In genomic region chr4:32867460-32867859, GRCm38 (mm10) we compare ENCODE assay signal across 10 mouse cellular contexts.
DNase-seq lines count a peak whose midpoint lies in the region; ATAC-seq and TF ChIP-seq lines count a peak whose summit lies in the region.
"Had no signal": no experiment of that assay in that cellular context is flagged by ENCODE, and none has a peak within 500 bp of the region (broad histone marks: within the 10 kb centered on the region; RNA-seq: fewer than 3 reads in every experiment).

No protein-coding gene starts in this region.

- no peak overlapping the region for H3K4me2 ChIP-seq in liver, embryonic 11.5 days
- H3K4me2 ChIP-seq in liver, embryonic 14.5 days (ENCODE audit: low read depth), result no peak overlapping the region
- H3K4me2 ChIP-seq: midbrain, embryonic 15.5 days had no signal

- H3K4me1 ChIP-seq in liver, adult 2 months (ENCODE audit: control insufficient read depth, insufficient read depth, low read length), result 0 out of 2 replicates have a peak, but pooled peaks cover 3% of the 10 kb centered on the region
- peaks cover 27% of the 10 kb centered on the region for H3K4me1 ChIP-seq in liver, embryonic 11.5 days (replicated peaks; ENCODE audit: control insufficient read depth, insufficient read depth, low read length)
- H3K4me1 ChIP-seq in MEL (ENCODE audit: control insufficient read depth in 1 of 2, insufficient read depth in 2 of 2, low read length in 2 of 2), result peaks cover 4 to 30% of the 10 kb centered on the region in 2 experiments
- H3K4me1 ChIP-seq in liver, embryonic 14.5 days (replicated peaks; ENCODE audit: control insufficient read depth in 2 of 2, insufficient read depth in 2 of 2, low read length in 1 of 2), result peaks cover 36 to 40% of the 10 kb centered on the region in 2 experiments

- no peak for ATAC-seq in CD4-positive, CD25-positive, alpha-beta regulatory T cell, adult 4 months
- no peak for ATAC-seq in liver, embryonic 11.5 days (replicated peaks; ENCODE audit: low FRiP score)
- ATAC-seq in liver, embryonic 14.5 days (ENCODE audit: insufficient read depth), result no peak
- ATAC-seq: inflammation-experienced regulatory T-cells, adult 6 months; midbrain, embryonic 15.5 days had no signal

- no peak overlapping the region for H3K9ac ChIP-seq in liver, adult 2 months (ENCODE audit: low read depth, low read length)
- no peak overlapping the region for H3K9ac ChIP-seq in liver, embryonic 11.5 days (ENCODE audit: low read depth, low read length)
- H3K9ac ChIP-seq in MEL (ENCODE audit: control insufficient read depth, low read depth, low read length, poor library complexity, severe bottlenecking), result no peak overlapping the region
- H3K9ac ChIP-seq in liver, embryonic 14.5 days (replicated peaks), result no peak overlapping the region
- H3K9ac ChIP-seq: midbrain, embryonic 15.5 days had no signal

- 79% methylated on average over 6 of the region's 6 CpGs for WGBS in liver, adult 2 months
- 77% methylated on average over 6 of the region's 6 CpGs for WGBS in liver, embryonic 11.5 days
- 57% methylated on average over 6 of the region's 6 CpGs for WGBS in liver, embryonic 14.5 days (ENCODE audit: insufficient replicate concordance)

- no peaks in the 10 kb centered on the region for H3K9me3 ChIP-seq in liver, embryonic 11.5 days (ENCODE audit: control insufficient read depth, low read length)
- no peaks in the 10 kb centered on the region for H3K9me3 ChIP-seq in MEL (replicated peaks; ENCODE audit: insufficient read depth, low read length)
- H3K9me3 ChIP-seq in liver, embryonic 14.5 days (ENCODE audit: control insufficient read depth, low read length), result no peaks in the 10 kb centered on the region
- H3K9me3 ChIP-seq: midbrain, embryonic 15.5 days had no signal

- no peaks in the 10 kb centered on the region for H3K79me2 ChIP-seq in liver, adult 2 months (ENCODE audit: control insufficient read depth, insufficient read depth, low read length)
- no peaks in the 10 kb centered on the region for H3K79me2 ChIP-seq in MEL (ENCODE audit: control insufficient read depth, insufficient read depth, low read length, poor library complexity)

- TF ChIP-seq RAD21 in MEL (IDR thresholded peaks at IDR 0.05; ENCODE audit: low read depth, low read length), result peak; percentile 11; the same call in 1 of the 2 replicates

- H3K27me3 ChIP-seq in liver, adult 2 months (ENCODE audit: control insufficient read depth, insufficient read depth, low read length), result no peaks in the 10 kb centered on the region
- peaks cover 12% of the 10 kb centered on the region for H3K27me3 ChIP-seq in liver, embryonic 11.5 days (replicated peaks; ENCODE audit: control insufficient read depth, insufficient read depth, low read length)
- no peaks in the 10 kb centered on the region for H3K27me3 ChIP-seq in MEL (ENCODE audit: control insufficient read depth in 1 of 2, insufficient read depth in 2 of 2, low read length in 2 of 2)
- peaks cover 7% of the 10 kb centered on the region; the same call in 1 of the 2 replicates for H3K27me3 ChIP-seq in liver, embryonic 14.5 days (ENCODE audit: control insufficient read depth, insufficient read depth, low read length)
- H3K27me3 ChIP-seq: midbrain, embryonic 15.5 days had no signal

- TF ChIP-seq POLR2A in liver, adult 2 months (IDR thresholded peaks at IDR 0.05; ENCODE audit: extremely low read depth, insufficient read depth, low read length), result no peak
- TF ChIP-seq POLR2A in MEL (IDR thresholded peaks at IDR 0.05; ENCODE audit: control insufficient read depth in 1 of 2, insufficient read depth in 1 of 2, low read depth in 1 of 2, low read length in 2 of 2, poor library complexity in 1 of 2), result no peak

- H3K36me3 ChIP-seq in liver, adult 2 months (ENCODE audit: control insufficient read depth, insufficient read depth, low read length), result no peaks in the 10 kb centered on the region
- H3K36me3 ChIP-seq in liver, embryonic 11.5 days (ENCODE audit: control insufficient read depth, insufficient read depth, low read length), result no peaks in the 10 kb centered on the region
- H3K36me3 ChIP-seq in MEL (ENCODE audit: control insufficient read depth in 1 of 2, insufficient read depth in 2 of 2, low read length in 2 of 2), result peaks cover 0 to 12% of the 10 kb centered on the region in 2 experiments; a peak in 2 of 4 replicates
- H3K36me3 ChIP-seq in liver, embryonic 14.5 days (replicated peaks; ENCODE audit: control insufficient read depth, insufficient read depth, low read depth), result no peaks in the 10 kb centered on the region
- H3K36me3 ChIP-seq: midbrain, embryonic 15.5 days had no signal

- no peak overlapping the region for H3K27ac ChIP-seq in liver, adult 2 months (replicated peaks; ENCODE audit: insufficient read depth, low read depth, low read length)
- no peak overlapping the region for H3K27ac ChIP-seq in liver, embryonic 11.5 days (ENCODE audit: low read depth, low read length)
- no peak overlapping the region for H3K27ac ChIP-seq in MEL (ENCODE audit: control insufficient read depth, low read depth, low read length)
- no peak overlapping the region for H3K27ac ChIP-seq in liver, embryonic 14.5 days
- H3K27ac ChIP-seq: midbrain, embryonic 15.5 days had no signal

- peak; percentile 26; the same call in 1 of the 2 replicates for TF ChIP-seq CTCF in liver, adult 2 months (IDR thresholded peaks at IDR 0.05; ENCODE audit: low read depth, low read length)
- peak; percentile 57 to 61 (median 58) for TF ChIP-seq CTCF in MEL (IDR thresholded peaks at IDR 0.05 in 2 of 3, conservative IDR thresholded peaks at IDR 0.05 in 1 of 3; ENCODE audit: control insufficient read depth in 1 of 3, insufficient read depth in 1 of 3, low read depth in 2 of 3, low read length in 3 of 3, poor library complexity in 1 of 3, severe bottlenecking in 1 of 3)
- TF ChIP-seq CTCF in liver, embryonic 14.5 days (IDR thresholded peaks at IDR 0.05; ENCODE audit: low read depth), result peak; percentile 84

- no peak for TF ChIP-seq EP300 in MEL (IDR thresholded peaks at IDR 0.05; ENCODE audit: low read depth in 1 of 2, low read length in 2 of 2)
- TF ChIP-seq EP300 in liver, embryonic 14.5 days (IDR thresholded peaks at IDR 0.05; ENCODE audit: low read depth), result no peak

- DNase-seq in CD4-positive, CD25-positive, alpha-beta regulatory T cell, adult 2 months (ENCODE audit: low read depth, low spot score), result peak; percentile 33
- DNase-seq in liver, adult 2 months (ENCODE audit: extremely low read depth, low read depth, low spot score), result no peak
- DNase-seq in liver, embryonic 11.5 days (ENCODE audit: low spot score), result no peak
- DNase-seq in MEL (ENCODE audit: low read depth, low spot score), result peak; percentile 54
- peak in 2 of 3 experiments; percentile 19 to 28 for DNase-seq in liver, embryonic 14.5 days (ENCODE audit: low read depth in 3 of 3, low spot score in 3 of 3)
- DNase-seq in embryo, embryonic 9.5 days (ENCODE audit: extremely low spot score), result no peak
- DNase-seq in kidney, postnatal 25 days, result no peak

- no peak overlapping the region for H3K4me3 ChIP-seq in liver, adult 2 months (ENCODE audit: insufficient read depth, low read depth, low read length)
- H3K4me3 ChIP-seq in liver, embryonic 11.5 days (ENCODE audit: low read depth, low read length), result no peak overlapping the region
- no peak overlapping the region for H3K4me3 ChIP-seq in MEL (ENCODE audit: control insufficient read depth in 1 of 2, insufficient read depth in 1 of 2, low read depth in 2 of 2, low read length in 2 of 2)
- no peak overlapping the region for H3K4me3 ChIP-seq in liver, embryonic 14.5 days (ENCODE audit: insufficient read depth in 1 of 2, low read depth in 2 of 2, low read length in 2 of 2)
- H3K4me3 ChIP-seq: midbrain, embryonic 15.5 days had no signal

TF ChIP-seq in MEL, 35 proteins besides CTCF, POLR2A, EP300 and RAD21:
- TF ChIP-seq NELFE (IDR thresholded peaks at IDR 0.05; ENCODE audit: low read depth, low read length) (no peak), SMC3 (IDR thresholded peaks at IDR 0.05; ENCODE audit: low read depth, low read length) (peak; percentile 45), MYC (IDR thresholded peaks at IDR 0.05; ENCODE audit: low read depth, low read length) (0 out of 2 replicates have a peak, but pooled peaks have one; percentile 19)

Comparison
In these comparisons a context has a peak if more than half of its experiments do, and no peak if none do; other contexts are left out.
1. DNase-seq: peak in CD4-positive, CD25-positive, alpha-beta regulatory T cell, adult 2 months (single experiment), MEL (single experiment) and liver, embryonic 14.5 days (2 of 3); none in liver, adult 2 months (single experiment), liver, embryonic 11.5 days (single experiment), embryo, embryonic 9.5 days (single experiment) and kidney, postnatal 25 days (0 of 2).
2. CTCF ChIP-seq: peak in every context shown above with its lines; median percentile 84 in liver, embryonic 14.5 days; 58 in MEL; 26 in liver, adult 2 months.